Mouse (Mus musculus): Measurements from ENCODE around the gene Utp20.

DNA sequence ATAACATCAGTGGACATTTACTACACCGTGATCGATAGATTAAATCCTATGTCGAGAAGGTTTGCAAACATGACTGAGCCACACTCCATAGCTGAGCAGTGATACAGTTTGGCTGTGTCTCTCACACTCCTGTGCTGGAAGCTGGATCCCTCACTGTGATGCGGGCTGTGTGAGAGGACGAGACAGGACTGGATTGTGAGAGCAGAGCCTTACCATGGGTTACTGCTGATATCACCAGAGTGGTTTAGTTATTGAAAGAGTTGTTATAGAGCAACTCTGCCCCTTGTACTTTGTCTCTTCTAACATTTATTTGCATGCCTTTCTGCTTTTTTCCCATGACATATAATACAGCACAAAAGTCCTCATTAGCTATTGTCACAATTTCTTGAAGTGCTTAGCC is 35.7 kb upstream of the Utp20 start:
- TF ChIP-seq CTCF (IDR thresholded peaks at IDR 0.05; ENCODE audit: control insufficient read depth, insufficient read depth, insufficient replicate concordance, low read depth, low read length) (no peak), POLR2A (IDR thresholded peaks at IDR 0.05; ENCODE audit: control insufficient read depth, low read depth, low read length) (no peak)
